Mouse (Mus musculus) liver, embryonic 15.5 days (tissue): ENCODE measurements around the gene AW209491. TPM values are rescaled to one million over a fixed set of nuclear protein-coding genes. Genes with fewer than 3 reads are reported as not detected.
A peak's percentile ranks its signal among the peaks of the same experiment; 100 is the strongest.

Source experiments
- ATAC-seq: fragments of 200-750 bp; cut with Nextera tagmentation; 2 replicates; pipeline ENCODE4 v1.8.0; 2017; ENCODE audit warnings: moderate number of reproducible peaks, mild to moderate bottlenecking, moderate library complexity; ENCODE audit not compliant: insufficient read depth
- H3K27ac ChIP-seq: fragments of 300-500 bp; sonication (generic); replicated peaks from 2 replicates; pipeline ENCODE4 v1.5.1; 2015; ENCODE audit warnings: mild to moderate bottlenecking, inconsistent platforms
- H3K27me3 ChIP-seq: fragments of 300-500 bp; sonication (generic); 2 replicates; pipeline ENCODE4 v1.6.1; 2015; ENCODE audit warnings: mild to moderate bottlenecking, inconsistent platforms
- H3K36me3 ChIP-seq: fragments of 300-500 bp; sonication (generic); replicated peaks from 2 replicates; pipeline ENCODE4 v1.6.1; 2015; ENCODE audit warnings: moderate library complexity, mild to moderate bottlenecking, inconsistent platforms
- H3K4me1 ChIP-seq: fragments of 300-500 bp; sonication (generic); replicated peaks from 2 replicates; pipeline ENCODE4 v1.6.1; 2015; ENCODE audit warnings: inconsistent platforms
- H3K4me2 ChIP-seq: fragments of 300-500 bp; sonication (generic); 2 replicates; pipeline ENCODE4 v1.6.1; 2015; ENCODE audit warnings: moderate library complexity, mild to moderate bottlenecking, inconsistent platforms
- H3K4me3 ChIP-seq: fragments of 300-500 bp; sonication (generic); replicated peaks from 2 replicates; pipeline ENCODE4 v1.5.1; 2015; ENCODE audit warnings: mild to moderate bottlenecking, inconsistent platforms
- H3K9ac ChIP-seq: fragments of 300-500 bp; sonication (generic); 2 replicates; pipeline ENCODE4 v1.6.1; 2015; ENCODE audit warnings: moderate library complexity, mild to moderate bottlenecking, inconsistent platforms
- H3K9me3 ChIP-seq: fragments of 300-500 bp; sonication (generic); replicated peaks from 2 replicates; pipeline ENCODE4 v1.6.1; 2016; ENCODE audit warnings: inconsistent platforms
- WGBS: fragments of 180-500 bp; shearing (Covaris S2); methylation state at CpG from one replicate; pipeline ENCODE4 v1.1.7; 2015; ENCODE audit warnings: mixed read lengths; ENCODE audit not compliant: insufficient replicate concordance; 5-methylcytosine and 5-hydroxymethylcytosine counted together
- polyA plus RNA-seq: library from polyadenylated mRNA; unstranded; fragments of >200 nt; fragmentation: Nextera tagmentation; extraction: Ambion mirVana; gene quantifications from 2 replicates; pipeline ENCODE4 v1.2.1, GENCODE M21; 2015

Gene AW209491
- 8.9 and 9.5 TPM in 2 replicates for polyA plus RNA-seq

DNA sequence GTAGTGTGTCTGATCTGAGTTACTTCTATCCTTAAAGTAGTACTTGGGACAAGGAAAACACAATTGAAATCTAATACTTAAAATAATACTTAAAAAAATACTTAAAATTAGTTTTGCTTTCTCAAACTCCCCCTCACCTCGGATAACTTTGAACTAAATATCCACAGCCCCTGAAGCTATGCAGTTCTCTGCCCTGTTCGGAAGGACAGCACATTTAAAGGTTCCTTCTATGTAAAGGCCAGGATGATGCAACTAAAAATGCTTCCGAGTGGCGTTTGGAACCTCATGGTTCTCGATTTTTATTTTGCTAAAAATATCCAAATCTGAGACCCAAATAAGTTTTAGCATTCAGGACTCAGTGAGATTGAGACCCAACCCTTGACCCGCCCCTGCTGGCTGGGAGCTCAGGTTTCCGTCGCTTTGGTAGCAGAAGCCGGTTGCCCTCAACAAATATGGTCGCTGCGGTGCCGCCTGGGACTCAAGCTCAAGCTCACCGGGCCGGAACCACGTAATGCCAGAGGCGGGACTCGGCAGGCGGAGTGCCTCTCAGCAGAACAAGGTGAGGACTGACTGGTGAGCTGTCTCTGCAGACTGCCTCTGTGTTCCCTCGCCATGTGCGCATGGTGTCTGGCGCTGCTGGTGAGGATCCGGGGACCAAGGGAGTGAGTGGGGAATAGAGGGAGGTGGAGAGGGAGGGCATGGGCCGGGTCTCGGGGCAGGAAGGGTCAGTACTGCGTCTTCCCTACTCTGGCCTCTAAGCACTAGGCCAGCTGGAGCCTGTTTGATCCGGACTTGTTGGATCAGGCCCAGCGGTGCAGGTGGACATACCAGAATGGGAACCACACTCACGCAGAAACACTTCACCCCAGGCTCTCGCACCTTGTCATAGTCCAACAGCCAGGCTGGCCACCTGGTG lies at the start of gene AW209491:
Gene AW209491 (plus strand): TSS at position 429 of the 916 bp plus-strand sequence.
- H3K4me3 ChIP-seq: peak within 1 kb of the TSS; percentile 65
- peak within 1 kb of the TSS; percentile 77 for H3K4me2 ChIP-seq
- peak within 1 kb of the TSS; percentile 57 for H3K27ac ChIP-seq
- peak; percentile 90 for ATAC-seq
- no peaks in the 10 kb centered on the region for H3K27me3 ChIP-seq
- no peaks in the 10 kb centered on the region for H3K9me3 ChIP-seq
- 1% methylated on average over 29 of the region's 29 CpGs for WGBS
- peak within 1 kb of the TSS; percentile 64 for H3K9ac ChIP-seq
- H3K36me3 ChIP-seq: peaks cover 26% of the 10 kb centered on the region
- peaks cover 14% of the 10 kb centered on the region for H3K4me1 ChIP-seq

DNA sequence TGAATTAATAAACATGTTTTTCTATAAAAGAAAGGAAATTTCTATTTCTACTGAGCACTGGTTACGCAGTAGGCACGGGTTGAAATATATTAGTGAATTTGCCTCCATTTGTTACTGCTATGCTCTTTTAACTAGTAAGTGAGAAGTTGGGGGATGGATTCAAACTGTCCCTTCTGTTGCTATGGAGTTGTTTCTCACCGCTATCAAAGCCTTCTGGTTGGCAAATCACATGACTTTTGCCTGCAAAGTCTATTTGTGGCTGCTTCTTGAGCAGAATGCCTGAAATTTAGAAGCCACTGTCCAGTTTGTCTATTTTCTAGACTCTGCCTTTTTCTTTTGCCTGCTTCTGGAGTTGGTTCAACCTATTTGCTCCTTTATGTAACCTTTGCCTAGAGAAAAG lies 49.6 kb upstream of the AW209491 start:
- ATAC-seq: no peak
- Histone ChIP-seq H3K9ac (no peak overlapping the region), H3K9me3 (no peaks in the 10 kb centered on the region), H3K27me3 (no peaks in the 10 kb centered on the region), H3K4me1 (no peaks in the 10 kb centered on the region), H3K4me3 (no peak overlapping the region), H3K36me3 (no peaks in the 10 kb centered on the region), H3K27ac (no peak overlapping the region), H3K4me2 (no peak overlapping the region)
- WGBS: 55% methylated on average over 3 of the region's 3 CpGs

DNA sequence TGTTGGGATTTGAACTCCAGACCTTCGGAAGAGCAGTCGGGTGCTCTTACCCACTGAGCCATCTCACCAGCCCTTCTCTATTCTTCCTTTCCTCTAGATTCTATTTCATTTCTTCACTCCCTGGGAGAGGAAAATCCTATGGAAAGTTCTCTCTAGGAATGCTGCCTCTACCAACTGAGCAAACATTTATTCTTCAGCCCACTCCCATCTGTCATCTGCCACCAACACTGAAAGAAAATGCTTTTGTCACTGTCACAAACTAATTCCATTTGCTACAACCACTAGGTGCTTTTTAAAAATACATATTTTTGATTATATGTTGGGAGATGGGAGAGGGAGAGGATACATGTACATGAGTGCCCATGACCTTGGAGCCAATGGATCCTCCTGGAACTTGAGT lies 27.2 kb upstream of the AW209491 start:
- H3K9me3 ChIP-seq: no peaks in the 10 kb centered on the region
- WGBS: 66% methylated on average over 2 of the region's 2 CpGs
- ATAC-seq: no peak

DNA sequence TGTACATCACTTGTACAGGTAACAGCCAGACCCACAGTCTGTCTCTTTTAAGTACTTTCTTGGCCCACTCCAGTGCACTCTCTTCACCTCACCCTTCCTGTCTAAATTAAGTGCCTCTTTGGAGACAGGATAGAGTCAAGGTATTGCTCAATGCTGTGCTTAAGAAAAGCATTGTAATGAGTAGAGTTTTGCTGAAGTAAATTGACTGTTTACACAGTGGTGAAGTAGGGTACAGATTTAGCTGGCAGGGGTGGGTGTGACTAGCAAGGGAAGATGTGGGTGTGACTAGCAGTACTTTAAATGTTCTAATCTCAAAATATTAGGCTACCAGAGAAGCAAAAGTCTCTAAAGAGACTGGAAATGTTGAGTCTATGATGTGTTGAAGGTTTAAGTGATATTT lies 22.3 kb upstream of the AW209491 start:
- Histone ChIP-seq H3K4me1 (peaks cover 8% of the 10 kb centered on the region), H3K4me2 (no peak overlapping the region), H3K36me3 (peaks cover 9% of the 10 kb centered on the region; the same call in 1 of the 2 replicates), H3K4me3 (no peak overlapping the region), H3K27ac (no peak overlapping the region), H3K9ac (no peak overlapping the region), H3K9me3 (no peaks in the 10 kb centered on the region), H3K27me3 (no peaks in the 10 kb centered on the region)
- no peak for ATAC-seq

More for the DNA sequence above, 27.2 kb upstream of the AW209491 start:
- Histone ChIP-seq H3K27me3 (no peaks in the 10 kb centered on the region), H3K4me1 (no peaks in the 10 kb centered on the region), H3K4me2 (no peak overlapping the region), H3K36me3 (no peaks in the 10 kb centered on the region), H3K4me3 (no peak overlapping the region), H3K27ac (no peak overlapping the region), H3K9ac (no peak overlapping the region)

DNA sequence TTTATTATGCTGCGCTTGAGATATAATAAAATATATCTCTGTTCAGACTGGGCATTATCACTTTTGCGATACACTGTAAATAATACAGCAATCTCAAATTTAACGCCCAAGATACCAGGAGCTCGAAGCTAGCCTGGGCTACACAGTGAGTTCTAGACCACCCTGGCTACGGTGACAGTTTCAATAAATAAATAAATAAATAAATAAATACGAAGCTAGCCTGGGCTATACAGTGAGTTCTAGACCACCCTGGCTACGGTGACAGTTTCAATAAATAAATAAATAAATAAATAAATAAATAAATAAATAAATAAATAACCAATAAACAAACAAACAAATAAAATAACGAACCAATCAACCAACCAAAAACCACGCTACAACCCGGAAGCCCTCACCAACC lies 17.5 kb upstream of the AW209491 start:
- Histone ChIP-seq H3K9ac (peak overlapping the region; percentile 76), H3K4me2 (peak overlapping the region; percentile 68), H3K36me3 (peaks cover 23% of the 10 kb centered on the region), H3K4me3 (peak overlapping the region; percentile 81), H3K27me3 (no peaks in the 10 kb centered on the region), H3K9me3 (no peaks in the 10 kb centered on the region), H3K27ac (peak overlapping the region; percentile 78), H3K4me1 (peaks cover 18% of the 10 kb centered on the region)
- ATAC-seq: peak; percentile 12; the same call in 1 of the 2 replicates
- WGBS: 4% methylated on average over 10 of the region's 10 CpGs

DNA sequence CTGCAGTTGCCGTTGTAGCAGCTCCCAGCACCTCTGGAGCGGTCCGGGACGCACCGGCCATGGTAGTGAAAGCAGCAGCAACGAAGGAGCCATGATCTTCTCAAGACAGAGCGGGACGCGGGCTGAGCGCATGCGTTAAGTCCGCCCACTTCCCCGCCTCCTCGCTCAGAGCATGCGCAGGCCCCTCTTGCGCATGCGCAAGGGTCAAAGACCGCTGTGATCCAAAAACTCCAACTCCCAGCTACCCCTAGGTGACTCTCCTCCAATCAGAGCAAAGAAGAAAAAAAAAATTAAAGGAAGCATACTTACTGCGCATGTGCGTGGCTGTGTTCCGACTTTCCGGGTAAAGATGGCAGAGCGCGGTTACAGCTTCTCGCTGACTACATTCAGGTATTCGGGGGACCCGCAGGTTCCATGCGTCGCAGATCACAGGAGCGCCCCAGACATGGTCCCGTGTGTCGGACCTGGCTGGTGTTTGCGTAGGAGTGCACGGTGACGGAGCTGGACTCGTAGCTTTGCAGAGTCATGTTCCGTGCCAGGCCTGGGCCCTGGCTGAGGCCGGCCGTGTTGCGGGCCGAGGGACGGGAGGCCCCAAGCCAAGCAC lies 16.9 kb upstream of the AW209491 start, which contains the start of the genes Mrpl32 and Psma2:
Gene Mrpl32 (minus strand): TSS at position 240 of the 604 bp plus-strand sequence.
Gene Psma2 (plus strand): TSS at position 315 of the 604 bp plus-strand sequence.
- H3K4me2 ChIP-seq: peak within 1 kb of the TSS; percentile 68
- peak within 1 kb of the TSS; percentile 79 for H3K27ac ChIP-seq
- WGBS: under 1% methylated on average over 42 of the region's 42 CpGs
- peaks cover 18% of the 10 kb centered on the region for H3K4me1 ChIP-seq
- H3K9me3 ChIP-seq: no peaks in the 10 kb centered on the region
- H3K27me3 ChIP-seq: no peaks in the 10 kb centered on the region
- H3K4me3 ChIP-seq: peak within 1 kb of the TSS; percentile 81
- peaks cover 29% of the 10 kb centered on the region for H3K36me3 ChIP-seq
- H3K9ac ChIP-seq: peak within 1 kb of the TSS; percentile 84
- ATAC-seq: peak; percentile 98

DNA sequence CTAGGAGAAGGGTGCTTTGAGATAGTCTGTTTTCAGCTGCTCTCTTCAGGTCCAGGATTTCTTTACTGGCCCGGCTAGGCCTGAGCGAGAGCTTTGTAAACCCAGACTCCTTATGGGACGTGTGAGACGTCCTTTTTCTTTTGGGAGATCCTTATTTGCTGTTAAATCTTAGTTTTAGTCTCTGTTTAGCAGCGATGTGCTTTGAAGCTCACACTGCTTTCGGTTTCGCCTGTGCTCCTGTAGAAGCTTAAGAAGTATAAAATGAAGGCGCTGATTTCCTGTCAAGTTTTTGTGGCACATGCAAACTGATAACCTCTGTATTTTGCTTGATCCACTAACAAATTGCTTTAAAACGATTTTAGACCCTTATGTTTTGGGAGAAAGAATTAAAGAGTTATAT lies 16.4 kb upstream of the AW209491 start:
- no peak for ATAC-seq
- Histone ChIP-seq H3K9ac (peak overlapping the region; percentile 84), H3K36me3 (peaks cover 33% of the 10 kb centered on the region), H3K9me3 (no peaks in the 10 kb centered on the region), H3K4me2 (peak overlapping the region; percentile 64), H3K27me3 (no peaks in the 10 kb centered on the region), H3K27ac (peak overlapping the region; percentile 79), H3K4me3 (peak overlapping the region; percentile 81), H3K4me1 (peaks cover 18% of the 10 kb centered on the region)
- WGBS: 0% methylated on average over 9 of the region's 9 CpGs

DNA sequence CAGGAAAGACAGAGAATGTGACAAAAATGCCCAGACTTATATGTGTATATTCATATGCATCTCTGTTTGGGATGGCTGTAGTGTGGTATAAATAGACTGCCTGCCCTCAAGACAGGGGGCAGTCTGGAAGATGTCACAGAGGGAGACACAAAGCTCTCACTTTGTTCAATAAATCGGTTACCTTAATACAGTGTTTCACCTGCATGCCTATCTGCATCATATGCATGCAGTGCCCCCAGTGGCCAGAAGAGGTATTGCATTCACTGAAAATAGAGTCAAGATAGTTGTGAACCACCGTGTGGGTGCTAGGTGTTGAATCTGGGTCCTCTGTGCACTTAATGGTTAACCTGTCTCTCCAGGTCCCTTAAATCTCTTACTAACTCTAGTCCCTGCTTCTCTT lies 11.2 kb upstream of the AW209491 start:
- no peak for ATAC-seq
- Histone ChIP-seq H3K4me3 (no peak overlapping the region), H3K27me3 (no peaks in the 10 kb centered on the region), H3K9ac (no peak overlapping the region), H3K4me2 (no peak overlapping the region), H3K36me3 (peaks cover 65% of the 10 kb centered on the region), H3K27ac (no peak overlapping the region), H3K9me3 (no peaks in the 10 kb centered on the region), H3K4me1 (peaks cover 10% of the 10 kb centered on the region)
- WGBS: 35% methylated on average over 2 of the region's 2 CpGs

DNA sequence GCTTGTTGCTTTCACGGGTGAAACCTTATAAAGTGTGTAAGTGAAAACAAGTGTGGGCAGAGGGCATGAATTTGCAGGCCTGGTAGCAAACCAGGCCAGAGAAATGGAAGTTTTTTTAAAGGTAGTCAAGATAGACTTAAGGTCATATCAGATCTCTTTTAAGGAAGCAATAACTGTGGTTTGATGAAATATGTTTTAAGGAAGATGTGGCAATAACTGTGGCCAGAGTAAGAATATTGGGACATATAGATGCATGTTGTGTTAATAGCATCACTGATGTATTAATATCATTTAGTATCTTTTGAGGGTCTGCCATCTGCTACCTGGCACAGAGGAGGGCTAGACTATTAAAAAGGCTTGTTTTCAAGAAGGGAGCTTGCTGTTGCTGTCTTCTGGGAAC lies 10.0 kb downstream of the AW209491 start:
- no peak overlapping the region for H3K4me3 ChIP-seq
- ATAC-seq: no peak

DNA sequence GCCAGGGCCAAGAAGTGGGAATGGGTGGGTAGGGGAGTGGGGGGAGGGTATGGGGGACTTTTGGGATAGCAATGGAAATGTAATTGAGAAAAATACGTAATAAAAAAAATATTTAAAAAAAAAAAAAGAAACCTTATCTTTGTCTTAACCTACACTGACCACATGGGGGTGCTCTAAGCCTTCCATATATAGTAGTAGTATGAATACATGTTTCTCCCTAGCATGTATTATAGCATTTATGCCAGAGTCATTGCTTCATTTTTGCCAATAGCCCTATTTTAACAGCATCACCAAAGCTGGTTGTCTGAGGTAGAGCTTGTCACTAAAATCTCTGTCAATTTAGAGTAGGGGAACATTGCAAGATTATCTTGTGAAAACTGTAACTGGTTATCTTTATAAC lies 19.3 kb downstream of the AW209491 start:
- Histone ChIP-seq H3K9me3 (no peaks in the 10 kb centered on the region), H3K36me3 (no peaks in the 10 kb centered on the region), H3K4me1 (no peaks in the 10 kb centered on the region), H3K27me3 (no peaks in the 10 kb centered on the region), H3K27ac (no peak overlapping the region), H3K4me2 (no peak overlapping the region), H3K9ac (no peak overlapping the region), H3K4me3 (no peak overlapping the region)
- WGBS: 19% methylated on average over 1 of the region's 1 CpGs
- ATAC-seq: no peak

More for the DNA sequence above, 10.0 kb downstream of the AW209491 start:
- 38% methylated on average over 1 of the region's 1 CpGs for WGBS
- no peaks in the 10 kb centered on the region for H3K9me3 ChIP-seq
- H3K27me3 ChIP-seq: no peaks in the 10 kb centered on the region
- no peak overlapping the region for H3K9ac ChIP-seq
- no peak overlapping the region for H3K27ac ChIP-seq
- peaks cover 18% of the 10 kb centered on the region for H3K36me3 ChIP-seq
- no peak overlapping the region for H3K4me2 ChIP-seq
- no peaks in the 10 kb centered on the region for H3K4me1 ChIP-seq

DNA sequence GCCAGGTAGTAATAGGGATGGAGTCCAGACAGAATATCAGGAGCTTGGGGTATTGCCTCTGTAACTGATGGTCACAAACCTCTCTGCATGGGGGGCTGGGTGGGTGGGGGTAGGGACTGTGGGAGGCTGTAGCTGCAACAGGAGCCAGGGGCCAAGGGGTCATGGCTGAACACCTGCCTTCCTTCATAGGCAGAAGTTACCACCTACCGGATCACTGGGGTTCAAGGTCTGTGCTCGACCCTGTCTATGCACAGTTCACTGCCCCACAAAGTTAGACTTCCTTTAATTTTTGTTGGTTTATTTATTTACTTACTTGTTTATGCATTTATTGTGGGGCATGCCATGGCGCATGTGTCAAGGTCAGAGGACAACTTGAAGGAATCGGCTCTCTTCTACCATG lies 37.2 kb downstream of the AW209491 start:
- H3K4me1 ChIP-seq: no peaks in the 10 kb centered on the region
- H3K9me3 ChIP-seq: no peaks in the 10 kb centered on the region
- H3K9ac ChIP-seq: no peak overlapping the region
- no peak overlapping the region for H3K27ac ChIP-seq
- 66% methylated on average over 4 of the region's 4 CpGs for WGBS
- no peaks in the 10 kb centered on the region for H3K36me3 ChIP-seq
- no peak overlapping the region for H3K4me2 ChIP-seq
- no peak overlapping the region for H3K4me3 ChIP-seq
- ATAC-seq: no peak
- H3K27me3 ChIP-seq: no peaks in the 10 kb centered on the region
